Mouse (Mus musculus) stomach, embryonic 15.5 days (tissue): ENCODE results near the gene Npm1. TPM values are rescaled to one million over a fixed set of nuclear protein-coding genes. Genes with fewer than 3 reads are reported as not detected.

Experiments used
- ATAC-seq: fragments of 200-750 bp; cut with Nextera tagmentation; 2 replicates; pipeline ENCODE4 v1.8.0; 2017; ENCODE audit warnings: low read depth, moderate number of reproducible peaks, moderate TSS enrichment; ENCODE audit not compliant: insufficient read depth, low FRiP score
- H3K27ac ChIP-seq: fragments of 300-500 bp; sonication (generic); 2 replicates; pipeline ENCODE4 v1.5.1; 2015; ENCODE audit warnings: mild to moderate bottlenecking, inconsistent platforms
- H3K27me3 ChIP-seq: fragments of 300-500 bp; sonication (generic); replicated peaks from 2 replicates; pipeline ENCODE4 v1.6.1; 2015; ENCODE audit warnings: inconsistent platforms
- H3K36me3 ChIP-seq: fragments of 300-500 bp; sonication (generic); 2 replicates; pipeline ENCODE4 v1.6.1; 2015; ENCODE audit warnings: inconsistent platforms
- H3K4me1 ChIP-seq: fragments of 300-500 bp; sonication (generic); 2 replicates; pipeline ENCODE4 v1.6.1; 2015; ENCODE audit warnings: inconsistent platforms
- H3K4me2 ChIP-seq: fragments of 300-500 bp; sonication (generic); 2 replicates; pipeline ENCODE4 v1.6.1; 2015; ENCODE audit warnings: mild to moderate bottlenecking, inconsistent platforms
- H3K4me3 ChIP-seq: fragments of 300-500 bp; sonication (generic); replicated peaks from 2 replicates; pipeline ENCODE4 v1.5.1; 2015; ENCODE audit warnings: inconsistent platforms
- H3K9ac ChIP-seq: fragments of 300-500 bp; sonication (generic); 2 replicates; pipeline ENCODE4 v1.6.1; 2015; ENCODE audit warnings: inconsistent platforms
- H3K9me3 ChIP-seq: fragments of 300-500 bp; sonication (generic); 2 replicates; pipeline ENCODE4 v1.6.1; 2016; ENCODE audit warnings: inconsistent platforms
- WGBS: fragments of 180-500 bp; shearing (Covaris S2); methylation state at CpG from one replicate; pipeline ENCODE4 v1.1.7; 2015; 5-methylcytosine and 5-hydroxymethylcytosine counted together
- polyA plus RNA-seq: library from polyadenylated mRNA; unstranded; fragments of >200 nt; fragmentation: Nextera tagmentation; extraction: Ambion mirVana; gene quantifications from 2 replicates; pipeline ENCODE4 v1.2.1, GENCODE M21; 2015

The Npm1 gene
- polyA plus RNA-seq, 1 experiment from 2014 or later = 849 TPM

- no peak overlapping the region for H3K27ac ChIP-seq
- no peak overlapping the region for H3K4me2 ChIP-seq
- ATAC-seq = no peak
- no peak overlapping the region for H3K4me3 ChIP-seq
- no peaks in the 10 kb centered on the region for H3K9me3 ChIP-seq
- no peak overlapping the region for H3K9ac ChIP-seq
- 0 out of 2 replicates have a peak, but pooled peaks cover 5% of the 10 kb centered on the region for H3K4me1 ChIP-seq
- no peaks in the 10 kb centered on the region for H3K36me3 ChIP-seq
- 48% methylated on average over 3 of the region's 3 CpGs for WGBS
- peaks cover 19% of the 10 kb centered on the region; the same call in 1 of the 2 replicates for H3K27me3 ChIP-seq
Measured at GRCm38 (mm10) chr11:33175768-33176167, 12.8 kb upstream of the Npm1 start.

GRCm38 (mm10) chr11:33170489-33170888, 7.5 kb upstream of the Npm1 start:
- Histone ChIP-seq H3K9me3 (no peaks in the 10 kb centered on the region), H3K4me2 (no peak overlapping the region), H3K27ac (no peak overlapping the region), H3K36me3 (no peaks in the 10 kb centered on the region), H3K4me1 (no peaks in the 10 kb centered on the region), H3K4me3 (no peak overlapping the region), H3K27me3 (0 out of 2 replicates have a peak, but pooled peaks cover 5% of the 10 kb centered on the region), H3K9ac (no peak overlapping the region)
- no peak for ATAC-seq
- 19% methylated on average over 9 of the region's 9 CpGs for WGBS

GRCm38 (mm10) chr11:33162211-33162997, 602 bp downstream of the Npm1 start:
- WGBS = 3% methylated on average over 50 of the region's 53 CpGs
- Histone ChIP-seq H3K27ac (peak overlapping the region; percentile 91), H3K4me3 (peak overlapping the region; percentile 97), H3K4me1 (no peaks in the 10 kb centered on the region), H3K9ac (peak overlapping the region; percentile 91), H3K9me3 (no peaks in the 10 kb centered on the region), H3K36me3 (peaks cover 16% of the 10 kb centered on the region; the same call in 1 of the 2 replicates), H3K27me3 (no peaks in the 10 kb centered on the region), H3K4me2 (peak overlapping the region; percentile 66)
- peak; percentile 19; the same call in 1 of the 2 replicates for ATAC-seq

- WGBS = 93% methylated on average over 3 of the region's 3 CpGs
Measured at GRCm38 (mm10) chr11:33159741-33160140, 3.3 kb downstream of the Npm1 start.

GRCm38 (mm10) chr11:33157453-33158196, 5.4 kb downstream of the Npm1 start:
- no peak overlapping the region for H3K27ac ChIP-seq
- no peaks in the 10 kb centered on the region for H3K9me3 ChIP-seq
- no peak overlapping the region for H3K4me3 ChIP-seq
- no peak overlapping the region for H3K9ac ChIP-seq
- H3K36me3 ChIP-seq = peaks cover 34% of the 10 kb centered on the region; the same call in 1 of the 2 replicates
- 69% methylated on average over 2 of the region's 2 CpGs for WGBS
- no peaks in the 10 kb centered on the region for H3K27me3 ChIP-seq
- no peaks in the 10 kb centered on the region for H3K4me1 ChIP-seq
- no peak for ATAC-seq
- H3K4me2 ChIP-seq = no peak overlapping the region

More at GRCm38 (mm10) chr11:33159741-33160140, 3.3 kb downstream of the Npm1 start:
- H3K36me3 ChIP-seq = peaks cover 27% of the 10 kb centered on the region; the same call in 1 of the 2 replicates
- no peak overlapping the region for H3K4me3 ChIP-seq
- H3K27me3 ChIP-seq = no peaks in the 10 kb centered on the region
- ATAC-seq = no peak
- no peaks in the 10 kb centered on the region for H3K4me1 ChIP-seq
- no peak overlapping the region for H3K9ac ChIP-seq
- no peaks in the 10 kb centered on the region for H3K9me3 ChIP-seq
- H3K4me2 ChIP-seq = no peak overlapping the region
- H3K27ac ChIP-seq = no peak overlapping the region

GRCm38 (mm10) chr11:33156436-33157015, 6.5 kb downstream of the Npm1 start:
- Histone ChIP-seq H3K4me1 (no peaks in the 10 kb centered on the region), H3K4me2 (no peak overlapping the region), H3K9ac (no peak overlapping the region), H3K27me3 (no peaks in the 10 kb centered on the region), H3K27ac (no peak overlapping the region), H3K4me3 (no peak overlapping the region), H3K36me3 (peaks cover 35% of the 10 kb centered on the region; the same call in 1 of the 2 replicates), H3K9me3 (no peaks in the 10 kb centered on the region)
- no peak for ATAC-seq
- WGBS = 75% methylated on average over 4 of the region's 4 CpGs

GRCm38 (mm10) chr11:33154459-33154858, 8.5 kb downstream of the Npm1 start:
- H3K9me3 ChIP-seq = no peaks in the 10 kb centered on the region
- H3K4me1 ChIP-seq = no peaks in the 10 kb centered on the region
- H3K27ac ChIP-seq = no peak overlapping the region
- no peak for ATAC-seq
- H3K27me3 ChIP-seq = no peaks in the 10 kb centered on the region
- no peak overlapping the region for H3K9ac ChIP-seq
- H3K36me3 ChIP-seq = peaks cover 34% of the 10 kb centered on the region; the same call in 1 of the 2 replicates
- no peak overlapping the region for H3K4me2 ChIP-seq
- WGBS = 83% methylated on average over 3 of the region's 3 CpGs
- no peak overlapping the region for H3K4me3 ChIP-seq

GRCm38 (mm10) chr11:33152997-33153396, 10.0 kb downstream of the Npm1 start:
- no peak for ATAC-seq
- 76% methylated on average over 1 of the region's 1 CpGs for WGBS
- Histone ChIP-seq H3K4me2 (no peak overlapping the region), H3K4me3 (no peak overlapping the region), H3K36me3 (peaks cover 32% of the 10 kb centered on the region; the same call in 1 of the 2 replicates), H3K9ac (no peak overlapping the region), H3K4me1 (peaks cover 3% of the 10 kb centered on the region), H3K27me3 (no peaks in the 10 kb centered on the region), H3K9me3 (no peaks in the 10 kb centered on the region), H3K27ac (no peak overlapping the region)

- Histone ChIP-seq H3K4me3 (no peak overlapping the region), H3K9me3 (no peaks in the 10 kb centered on the region), H3K36me3 (peaks cover 28% of the 10 kb centered on the region; the same call in 1 of the 2 replicates), H3K27me3 (peaks cover 7% of the 10 kb centered on the region; the same call in 1 of the 2 replicates), H3K27ac (no peak overlapping the region), H3K4me2 (no peak overlapping the region), H3K4me1 (peaks cover 14% of the 10 kb centered on the region), H3K9ac (no peak overlapping the region)
- no peak for ATAC-seq
- 76% methylated on average over 4 of the region's 4 CpGs for WGBS
Measured at GRCm38 (mm10) chr11:33151780-33152145, 11.2 kb downstream of the Npm1 start.

GRCm38 (mm10) chr11:33151128-33151779, 11.8 kb downstream of the Npm1 start:
- Histone ChIP-seq H3K4me1 (peaks cover 18% of the 10 kb centered on the region), H3K36me3 (peaks cover 23% of the 10 kb centered on the region; the same call in 1 of the 2 replicates), H3K9me3 (no peaks in the 10 kb centered on the region), H3K9ac (no peak overlapping the region), H3K4me2 (no peak overlapping the region), H3K27me3 (peaks cover 10% of the 10 kb centered on the region; the same call in 1 of the 2 replicates), H3K4me3 (no peak overlapping the region), H3K27ac (no peak overlapping the region)
- no peak for ATAC-seq
- WGBS = 70% methylated on average over 3 of the region's 3 CpGs

GRCm38 (mm10) chr11:33150364-33150763, 12.6 kb downstream of the Npm1 start:
- peaks cover 20% of the 10 kb centered on the region; the same call in 1 of the 2 replicates for H3K36me3 ChIP-seq
- no peak overlapping the region for H3K4me3 ChIP-seq
- peaks cover 24% of the 10 kb centered on the region for H3K4me1 ChIP-seq
- peaks cover 15% of the 10 kb centered on the region; the same call in 1 of the 2 replicates for H3K27me3 ChIP-seq
- H3K27ac ChIP-seq = no peak overlapping the region
- no peak for ATAC-seq
- no peak overlapping the region for H3K4me2 ChIP-seq
- no peaks in the 10 kb centered on the region for H3K9me3 ChIP-seq
- no peak overlapping the region for H3K9ac ChIP-seq
